In genomic region chr4:13217683-13218082, GRCm38 (mm10) we compare ENCODE assay signal across 16 mouse cellular contexts.
A peak's percentile ranks its signal among the peaks of the same experiment; 100 is the strongest.
DNase-seq lines count a peak whose midpoint lies in the region; ATAC-seq and TF ChIP-seq lines count a peak whose summit lies in the region.
"Had no signal": no experiment of that assay in that cellular context is flagged by ENCODE, and none has a peak within 500 bp of the region (broad histone marks: within the 10 kb centered on the region; RNA-seq: fewer than 3 reads in every experiment).

No protein-coding gene starts in this region.

- intact Hi-C loops in left cerebral cortex, postnatal 4 days (cut with DNase I), result no loop called here

- no peak overlapping the region for H3K27ac ChIP-seq in heart, postnatal 0 days (ENCODE audit: low read depth)
- H3K27ac ChIP-seq: hindbrain, embryonic 12.5 days; liver, embryonic 15.5 days had no signal

- H3K4me2 ChIP-seq in heart, postnatal 0 days (ENCODE audit: low read depth, low read length), result no peak overlapping the region
- H3K4me2 ChIP-seq: hindbrain, embryonic 12.5 days; liver, embryonic 15.5 days had no signal

- H3K4me1 ChIP-seq in heart, postnatal 0 days (ENCODE audit: control insufficient read depth, insufficient read depth), result no peaks in the 10 kb centered on the region
- H3K4me1 ChIP-seq: hindbrain, embryonic 12.5 days; liver, embryonic 15.5 days had no signal

- WGBS in heart, postnatal 0 days, result 29% methylated on average over 3 of the region's 3 CpGs

- no peaks in the 10 kb centered on the region for H3K27me3 ChIP-seq in heart, postnatal 0 days (ENCODE audit: control insufficient read depth, insufficient read depth, low read length)
- H3K27me3 ChIP-seq: hindbrain, embryonic 12.5 days; liver, embryonic 15.5 days had no signal

- TF ChIP-seq CTCF in heart, postnatal 0 days (IDR thresholded peaks at IDR 0.05; ENCODE audit: low read depth), result no peak

- ATAC-seq in heart, postnatal 0 days (ENCODE audit: insufficient read depth, low read depth), result no peak
- ATAC-seq: intestine, embryonic 16.5 days had no signal

- no peaks in the 10 kb centered on the region for H3K9me3 ChIP-seq in heart, postnatal 0 days (replicated peaks; ENCODE audit: control insufficient read depth, low read length)
- H3K9me3 ChIP-seq: hindbrain, embryonic 12.5 days; liver, embryonic 15.5 days had no signal

- no peaks in the 10 kb centered on the region for H3K36me3 ChIP-seq in heart, postnatal 0 days (replicated peaks; ENCODE audit: control insufficient read depth, insufficient read depth, low read length)
- H3K36me3 ChIP-seq: hindbrain, embryonic 12.5 days; liver, embryonic 15.5 days had no signal

- no peak for TF ChIP-seq EP300 in heart, postnatal 0 days (IDR thresholded peaks at IDR 0.05; ENCODE audit: low read depth)

- H3K4me3 ChIP-seq in heart, postnatal 0 days (ENCODE audit: low read depth, low read length), result no peak overlapping the region
- H3K4me3 ChIP-seq: erythroblast, embryonic 14.5 days; hindbrain, embryonic 12.5 days; liver, embryonic 15.5 days had no signal

- H3K9ac ChIP-seq in heart, postnatal 0 days (replicated peaks; ENCODE audit: low read depth, low read length), result no peak overlapping the region
- H3K9ac ChIP-seq: hindbrain, embryonic 12.5 days; liver, embryonic 15.5 days had no signal

- DNase-seq in adrenal gland, postnatal 14 days, result peak; percentile 7
- DNase-seq in adrenal gland, postnatal 10 days, result no peak
- DNase-seq in gastrocnemius, adult 18-20 months (ENCODE audit: low spot score), result peak; percentile 48
- peak; percentile 15 for DNase-seq in heart, postnatal 0 days (ENCODE audit: low spot score)
- DNase-seq in lung, postnatal 14 days, result peak; percentile 45
- no peak for DNase-seq in layer of hippocampus, postnatal 36 days
- DNase-seq in left cerebral cortex, postnatal 4 days, result no peak
- DNase-seq in urinary bladder, postnatal 25 days (ENCODE audit: low spot score), result no peak
- DNase-seq: cerebellum, adult 11-12 months; kidney, postnatal 36 days; right cerebral cortex, adult 18-20 months; thymus, adult 2 months had no signal

Comparison
In these comparisons a context has a peak if more than half of its experiments do, and no peak if none do; other contexts are left out.
1. DNase-seq: peak in adrenal gland, postnatal 14 days (single experiment), gastrocnemius, adult 18-20 months (single experiment), heart, postnatal 0 days (single experiment) and lung, postnatal 14 days (single experiment); none in adrenal gland, postnatal 10 days (single experiment), layer of hippocampus, postnatal 36 days (0 of 2), left cerebral cortex, postnatal 4 days (single experiment) and urinary bladder, postnatal 25 days (single experiment).